Mouse (Mus musculus) c-Kit-positive CD71-positive TER-119-positive erythroid progenitor cells, embryonic 14.5 days (primary cell): ENCODE measurements around the gene Ctcfl.

Source experiments
- DNase-seq: peaks from one replicate; pipeline ENCODE4 v3.0.0-alpha.2; 2013; ENCODE audit warnings: low spot score

Ctcfl gene

GRCm38 (mm10) chr2:173119023-173119944 is at the start of gene Ctcfl:
TSS of gene Ctcfl (minus strand) at chr2:173119525.
- DNase-seq: no peak

GRCm38 (mm10) chr2:173168411-173168851 is 49.1 kb upstream of the Ctcfl start:
- no peak for DNase-seq

- DNase-seq: no peak
Measured at GRCm38 (mm10) chr2:173165357-173165756, 46.0 kb upstream of the Ctcfl start.

GRCm38 (mm10) chr2:173164946-173165345 is 45.6 kb upstream of the Ctcfl start:
- DNase-seq: no peak

GRCm38 (mm10) chr2:173164358-173164757 is 45.0 kb upstream of the Ctcfl start:
- no peak for DNase-seq

- no peak for DNase-seq
Measured at GRCm38 (mm10) chr2:173163380-173163779, 44.1 kb upstream of the Ctcfl start.

GRCm38 (mm10) chr2:173159354-173160311 is 40.3 kb upstream of the Ctcfl start:
- DNase-seq: peak; percentile 31

GRCm38 (mm10) chr2:173158390-173159055 is 39.2 kb upstream of the Ctcfl start:
- DNase-seq: no peak

- DNase-seq: no peak
Measured at GRCm38 (mm10) chr2:173157871-173158270, 38.5 kb upstream of the Ctcfl start.

GRCm38 (mm10) chr2:173157376-173157775 is 38.1 kb upstream of the Ctcfl start:
- no peak for DNase-seq

GRCm38 (mm10) chr2:173156923-173157322 is 37.6 kb upstream of the Ctcfl start:
- no peak for DNase-seq

GRCm38 (mm10) chr2:173155907-173156306 is 36.6 kb upstream of the Ctcfl start:
- no peak for DNase-seq

- no peak for DNase-seq
Measured at GRCm38 (mm10) chr2:173154962-173155361, 35.6 kb upstream of the Ctcfl start.

GRCm38 (mm10) chr2:173154513-173154912 is 35.2 kb upstream of the Ctcfl start:
- no peak for DNase-seq

GRCm38 (mm10) chr2:173153266-173153665 is 33.9 kb upstream of the Ctcfl start:
- no peak for DNase-seq

- DNase-seq: no peak
Measured at GRCm38 (mm10) chr2:173152436-173153151, 33.3 kb upstream of the Ctcfl start, which contains the start of gene Pck1. TSS of gene Pck1 (plus strand) at chr2:173153048.

GRCm38 (mm10) chr2:173151784-173152284 is 32.5 kb upstream of the Ctcfl start:
- no peak for DNase-seq

GRCm38 (mm10) chr2:173151352-173151751 is 32.0 kb upstream of the Ctcfl start:
- no peak for DNase-seq

- DNase-seq: no peak
Measured at GRCm38 (mm10) chr2:173148001-173148400, 28.7 kb upstream of the Ctcfl start.

GRCm38 (mm10) chr2:173146728-173147127 is 27.4 kb upstream of the Ctcfl start:
- DNase-seq: no peak

GRCm38 (mm10) chr2:173145808-173146207 is 26.5 kb upstream of the Ctcfl start:
- no peak for DNase-seq
